Mouse (Mus musculus) brown adipose tissue, adult 24 weeks (tissue): ENCODE measurements around the gene Mob1b. TPM values are rescaled to one million over a fixed set of nuclear protein-coding genes. Genes with fewer than 3 reads are reported as not detected.

Source experiments
- H3K27ac ChIP-seq: fragments of 200-500 bp; replicated peaks from 2 replicates; pipeline ENCODE4 v1.5.1; 2012; ENCODE audit warnings: low read depth, mild to moderate bottlenecking, low read length
- H3K4me1 ChIP-seq: fragments of 200-500 bp; 2 replicates; pipeline ENCODE4 v1.6.1; 2012; ENCODE audit warnings: low read length, mixed read lengths; ENCODE audit not compliant: control insufficient read depth, insufficient read depth, insufficient read length
- H3K4me3 ChIP-seq: fragments of 200-500 bp; 2 replicates; pipeline ENCODE4 v1.5.1; 2012; ENCODE audit warnings: low read depth, mild to moderate bottlenecking, low read length, moderate library complexity; ENCODE audit not compliant: insufficient read depth
- polyA plus RNA-seq: library from polyadenylated mRNA; stranded (reverse); fragments of >200 nt; gene quantifications from 2 replicates; pipeline ENCODE4 v1.2.4, GENCODE M21; 2012; ENCODE audit not compliant: missing spikeins, insufficient read depth, insufficient read length

Mob1b gene
- polyA plus RNA-seq, 1 experiment, result 26.0 TPM

GRCm38 (mm10) chr5:88790675-88791074 lies 70.0 kb downstream of the Mob1b start:
- H3K27ac ChIP-seq, result no peak overlapping the region

GRCm38 (mm10) chr5:88791256-88792245 lies 70.9 kb downstream of the Mob1b start:
- no peak overlapping the region for H3K27ac ChIP-seq
- H3K4me3 ChIP-seq, result no peak overlapping the region
- H3K4me1 ChIP-seq, result no peaks in the 10 kb centered on the region

More at GRCm38 (mm10) chr5:88790675-88791074, 70.0 kb downstream of the Mob1b start:
- Histone ChIP-seq H3K4me3 (no peak overlapping the region), H3K4me1 (no peaks in the 10 kb centered on the region)

GRCm38 (mm10) chr5:88793676-88794075 lies 73.0 kb downstream of the Mob1b start:
- H3K27ac ChIP-seq, result no peak overlapping the region
- H3K4me1 ChIP-seq, result no peaks in the 10 kb centered on the region
- H3K4me3 ChIP-seq, result no peak overlapping the region

- Histone ChIP-seq H3K4me1 (no peaks in the 10 kb centered on the region), H3K27ac (no peak overlapping the region), H3K4me3 (no peak overlapping the region)
These were observed 75.4 kb downstream of the Mob1b start for GRCm38 (mm10) chr5:88795910-88796584.

GRCm38 (mm10) chr5:88796588-88796987 lies 75.9 kb downstream of the Mob1b start:
- Histone ChIP-seq H3K4me1 (no peaks in the 10 kb centered on the region), H3K4me3 (no peak overlapping the region), H3K27ac (no peak overlapping the region)

- Histone ChIP-seq H3K27ac (no peak overlapping the region), H3K4me3 (no peak overlapping the region), H3K4me1 (no peaks in the 10 kb centered on the region)
These were observed 76.5 kb downstream of the Mob1b start for GRCm38 (mm10) chr5:88797121-88797520.

GRCm38 (mm10) chr5:88805616-88806015 lies 85.0 kb downstream of the Mob1b start:
- Histone ChIP-seq H3K4me3 (no peak overlapping the region), H3K27ac (no peak overlapping the region), H3K4me1 (no peaks in the 10 kb centered on the region)

- no peaks in the 10 kb centered on the region for H3K4me1 ChIP-seq
- H3K4me3 ChIP-seq, result no peak overlapping the region
- no peak overlapping the region for H3K27ac ChIP-seq
These were observed 85.6 kb downstream of the Mob1b start for GRCm38 (mm10) chr5:88806278-88806677.

- Histone ChIP-seq H3K27ac (no peak overlapping the region), H3K4me1 (no peaks in the 10 kb centered on the region), H3K4me3 (no peak overlapping the region)
These were observed 86.7 kb downstream of the Mob1b start for GRCm38 (mm10) chr5:88807342-88807741.

GRCm38 (mm10) chr5:88813188-88813587 lies 92.5 kb downstream of the Mob1b start:
- H3K27ac ChIP-seq, result no peak overlapping the region

More at GRCm38 (mm10) chr5:88813188-88813587, 92.5 kb downstream of the Mob1b start:
- H3K4me3 ChIP-seq, result no peak overlapping the region
- no peaks in the 10 kb centered on the region for H3K4me1 ChIP-seq

Other genes starting within 250 kb of the Mob1b start
- gene Enam, start 232.9 kb upstream of the Mob1b start, polyA plus RNA-seq, result not detected in 2 replicates
- 1.1 and 1.7 TPM in 2 replicates for gene Jchain, start 193.0 kb upstream of the Mob1b start, polyA plus RNA-seq
- gene Utp3, start 166.4 kb upstream of the Mob1b start, polyA plus RNA-seq, result 20.9 and 26.2 TPM in 2 replicates
- gene Rufy3, start 155.8 kb upstream of the Mob1b start, polyA plus RNA-seq, result 5.1 and 5.3 TPM in 2 replicates
- gene Grsf1, start 44.7 kb upstream of the Mob1b start, polyA plus RNA-seq, result 141 and 153 TPM in 2 replicates
- gene Dck, start 44.1 kb downstream of the Mob1b start, polyA plus RNA-seq, result 4.4 and 4.5 TPM in 2 replicates
- gene Slc4a4, start 166.0 kb downstream of the Mob1b start, polyA plus RNA-seq, result 24.9 and 49.3 TPM in 2 replicates